Mouse (Mus musculus): Measurements from ENCODE around the gene Rtn4ip1. TPM values are rescaled to one million over a fixed set of nuclear protein-coding genes. Genes with fewer than 3 reads are reported as not detected.

The Rtn4ip1 gene
- 11.6 and 12.6 TPM in 2 replicates for total RNA-seq (2012; rRNA removed)
- 10 to 100 TPM in 1 of 2 experiments, not detected in 1; 23.5 TPM for polyA plus RNA-seq (2012; ENCODE audit: insufficient read depth in 1 of 2, insufficient read length in 2 of 2, low read depth in 1 of 2, low replicate concordance in 2 of 2, missing spikeins in 1 of 2)

GRCm38 (mm10) chr10:43901578-43902194 is at the start of gene Rtn4ip1, which contains the start of gene Qrsl1:
Gene Rtn4ip1, plus strand, starts transcription at chr10:43901807.
Gene Qrsl1, minus strand, starts transcription at chr10:43901745.
- peak; percentile 95 for DNase-seq (ENCODE audit: low read depth, low spot score)
- peaks cover 16% of the 10 kb centered on the region for H3K79me2 ChIP-seq (ENCODE audit: control insufficient read depth, insufficient read depth, low read length, poor library complexity)
- H3K4me1 ChIP-seq (ENCODE audit: control insufficient read depth in 1 of 2, insufficient read depth in 2 of 2, low read length in 2 of 2) = peaks cover 2 to 9% of the 10 kb centered on the region in 2 experiments; a peak in 3 of 4 replicates
- no peaks in the 10 kb centered on the region for H3K9me3 ChIP-seq (replicated peaks; ENCODE audit: insufficient read depth, low read length)
- H3K36me3 ChIP-seq (ENCODE audit: control insufficient read depth in 1 of 2, insufficient read depth in 2 of 2, low read length in 2 of 2) = peaks cover 0 to 13% of the 10 kb centered on the region in 2 experiments; a peak in 2 of 4 replicates
- peak; percentile 93 for TF ChIP-seq MXI1 (IDR thresholded peaks at IDR 0.05; ENCODE audit: low read depth, low read length)
- TF ChIP-seq ELF1 (IDR thresholded peaks at IDR 0.05; ENCODE audit: low read depth, low read length) = peak; percentile 72
- peak; percentile 49; the same call in 1 of the 2 replicates for TF ChIP-seq NELFE (IDR thresholded peaks at IDR 0.05; ENCODE audit: low read depth, low read length)
- peak; percentile 77; the same call in 1 of the 2 replicates for TF ChIP-seq MYC (IDR thresholded peaks at IDR 0.05; ENCODE audit: low read depth, low read length)
- TF ChIP-seq KAT2A (conservative IDR thresholded peaks at IDR 0.05; ENCODE audit: low read depth, low read length) = peak; percentile 62; the same call in 1 of the 2 replicates
- peak; percentile 93 for TF ChIP-seq HCFC1 (IDR thresholded peaks at IDR 0.05; ENCODE audit: low read depth, low read length)
- peak; percentile 43 to 80; a peak in 3 of 4 replicates for TF ChIP-seq POLR2A (IDR thresholded peaks at IDR 0.05; ENCODE audit: control insufficient read depth in 1 of 2, insufficient read depth in 1 of 2, low read depth in 1 of 2, low read length in 2 of 2, poor library complexity in 1 of 2)
- no peak for TF ChIP-seq MYB (IDR thresholded peaks at IDR 0.05; ENCODE audit: low read depth, low read length)
- TF ChIP-seq E2F4 (IDR thresholded peaks at IDR 0.05; ENCODE audit: borderline replicate concordance, low read depth, low read length) = 0 out of 2 replicates have a peak, but pooled peaks have one; percentile 13
- peak; percentile 15 for TF ChIP-seq MAX (IDR thresholded peaks at IDR 0.05; ENCODE audit: low read length)
- no peak for TF ChIP-seq USF1 (IDR thresholded peaks at IDR 0.05; ENCODE audit: low read depth, low read length)
- TF ChIP-seq SIN3A (IDR thresholded peaks at IDR 0.05; ENCODE audit: low read length) = peak; percentile 86
- no peak; the same call in 1 of the 2 replicates for TF ChIP-seq TBP (IDR thresholded peaks at IDR 0.05; ENCODE audit: low read depth, low read length)
- H3K4me3 ChIP-seq (ENCODE audit: control insufficient read depth in 1 of 2, insufficient read depth in 1 of 2, low read depth in 2 of 2, low read length in 2 of 2) = peak within 1 kb of the TSS; percentile 79 to 97
- no peaks in the 10 kb centered on the region for H3K27me3 ChIP-seq (ENCODE audit: control insufficient read depth in 1 of 2, insufficient read depth in 2 of 2, low read length in 2 of 2)
- H3K27ac ChIP-seq (ENCODE audit: control insufficient read depth, low read depth, low read length) = peak within 1 kb of the TSS; percentile 82
- peak within 1 kb of the TSS; percentile 90 for H3K9ac ChIP-seq (ENCODE audit: control insufficient read depth, low read depth, low read length, poor library complexity, severe bottlenecking)

GRCm38 (mm10) chr10:43851898-43852297 is 49.7 kb upstream of the Rtn4ip1 start:
- peak; percentile 44 for DNase-seq (ENCODE audit: low read depth, low spot score)
- TF ChIP-seq ZKSCAN1 (IDR thresholded peaks at IDR 0.05; ENCODE audit: low read depth, low read length) (no peak), GATA1 (IDR thresholded peaks at IDR 0.05; ENCODE audit: low read depth, low read length) (peak; percentile 42), EP300 (IDR thresholded peaks at IDR 0.05; ENCODE audit: low read depth in 1 of 2, low read length in 2 of 2) (peak in 1 of 2 experiments; percentile 42; a peak in 3 of 4 replicates), NRF1 (IDR thresholded peaks at IDR 0.05; ENCODE audit: insufficient read depth, low read depth, low read length, poor library complexity, severe bottlenecking) (no peak), ZNF384 (IDR thresholded peaks at IDR 0.05; ENCODE audit: low read depth, low read length) (peak; percentile 97; the same call in 1 of the 2 replicates)
- no peak overlapping the region for H3K9ac ChIP-seq (ENCODE audit: control insufficient read depth, low read depth, low read length, poor library complexity, severe bottlenecking)
- peaks cover 3 to 19% of the 10 kb centered on the region in 2 experiments; a peak in 3 of 4 replicates for H3K4me1 ChIP-seq (ENCODE audit: control insufficient read depth in 1 of 2, insufficient read depth in 2 of 2, low read length in 2 of 2)
- H3K27ac ChIP-seq (ENCODE audit: control insufficient read depth, low read depth, low read length) = no peak overlapping the region
- no peaks in the 10 kb centered on the region for H3K79me2 ChIP-seq (ENCODE audit: control insufficient read depth, insufficient read depth, low read length, poor library complexity)
- peaks cover 0 to 17% of the 10 kb centered on the region in 2 experiments; a peak in 2 of 4 replicates for H3K36me3 ChIP-seq (ENCODE audit: control insufficient read depth in 1 of 2, insufficient read depth in 2 of 2, low read length in 2 of 2)
- no peaks in the 10 kb centered on the region for H3K27me3 ChIP-seq (ENCODE audit: control insufficient read depth in 1 of 2, insufficient read depth in 2 of 2, low read length in 2 of 2)
- H3K9me3 ChIP-seq (replicated peaks; ENCODE audit: insufficient read depth, low read length) = no peaks in the 10 kb centered on the region
- H3K4me3 ChIP-seq (ENCODE audit: control insufficient read depth in 1 of 2, insufficient read depth in 1 of 2, low read depth in 2 of 2, low read length in 2 of 2) = no peak overlapping the region
